8 mouse cellular contexts compared by ENCODE assay signal in the genomic region with DNA sequence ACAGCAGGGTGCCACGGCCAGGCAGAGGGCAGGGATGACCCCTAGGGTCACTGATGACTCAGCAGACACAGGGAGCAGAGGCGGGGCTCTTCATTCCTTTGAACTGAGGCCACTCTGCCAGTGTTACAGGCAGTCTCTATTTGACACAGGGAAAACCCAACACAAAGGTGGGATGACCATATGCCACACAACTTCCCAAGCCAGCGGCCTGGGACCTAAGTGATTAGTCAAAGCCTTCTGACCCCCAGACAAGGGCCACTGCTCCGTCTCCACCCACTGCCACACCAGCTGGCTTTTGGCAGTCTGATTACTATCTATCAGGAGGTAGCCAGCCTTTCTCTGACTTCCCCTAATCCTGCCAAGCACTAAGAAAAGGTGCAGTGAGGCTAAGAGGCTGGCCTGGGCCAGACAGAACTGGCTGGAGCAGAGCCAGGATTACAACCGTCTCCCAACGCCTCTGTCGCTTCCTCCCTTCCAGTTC. TPM values are rescaled to one million over a fixed set of nuclear protein-coding genes. Genes with fewer than 3 reads are reported as not detected.
DNase-seq lines count a peak whose midpoint lies in the region; ATAC-seq and TF ChIP-seq lines count a peak whose summit lies in the region.

No protein-coding gene starts in this region.

- peak; percentile 37 for DNase-seq in hindbrain, embryonic 10.5 days (ENCODE audit: low spot score)
- no peak for DNase-seq in hindbrain, embryonic 14.5 days (ENCODE audit: low spot score)
- peak; percentile 78 for DNase-seq in MEL-GATA-1-ER (ENCODE audit: extremely low read depth, low read depth)
- peak in 1 of 2 experiments; percentile 57 for DNase-seq in heart, adult 2 months
- peak; percentile 43 for DNase-seq in kidney, postnatal 0 days (ENCODE audit: low spot score)
- peak; percentile 49 for DNase-seq in midbrain, postnatal 0 days (ENCODE audit: low spot score)
- no peak for DNase-seq in frontal cortex, postnatal 25 days (ENCODE audit: low spot score in 2 of 2)
- DNase-seq in left cerebral cortex, postnatal 36 days (ENCODE audit: low spot score in 2 of 2): no peak

- TF ChIP-seq POLR2A in heart, adult 2 months (IDR thresholded peaks at IDR 0.05; ENCODE audit: insufficient read depth, low read depth, low read length): no peak

- peaks cover 9% of the 10 kb centered on the region for H3K79me2 ChIP-seq in heart, adult 2 months (replicated peaks; ENCODE audit: control insufficient read depth, insufficient read depth, low read length)

- no peak for TF ChIP-seq CTCF in heart, adult 2 months (IDR thresholded peaks at IDR 0.05)
- TF ChIP-seq CTCF in kidney, postnatal 0 days (IDR thresholded peaks at IDR 0.05; ENCODE audit: low read depth): no peak
- TF ChIP-seq CTCF in midbrain, postnatal 0 days (IDR thresholded peaks at IDR 0.05): no peak

- ATAC-seq in hindbrain, embryonic 14.5 days (ENCODE audit: low FRiP score): no peak
- 0 out of 2 replicates have a peak, but pooled peaks have one; percentile 43 for ATAC-seq in kidney, postnatal 0 days (replicated peaks; ENCODE audit: low FRiP score, low read depth)
- no peak for ATAC-seq in midbrain, postnatal 0 days (ENCODE audit: low FRiP score)

- no peak for TF ChIP-seq EP300 in heart, adult 2 months (IDR thresholded peaks at IDR 0.05; ENCODE audit: insufficient read depth, low read depth, low read length)

- peak overlapping the region; percentile 5 for H3K4me3 ChIP-seq in hindbrain, embryonic 10.5 days
- H3K4me3 ChIP-seq in hindbrain, embryonic 14.5 days (replicated peaks; ENCODE audit: low read length): no peak overlapping the region
- peak overlapping the region; percentile 15; the same call in 1 of the 2 replicates for H3K4me3 ChIP-seq in heart, adult 2 months
- H3K4me3 ChIP-seq in kidney, postnatal 0 days (replicated peaks; ENCODE audit: low read depth, low read length): no peak overlapping the region
- no peak overlapping the region for H3K4me3 ChIP-seq in midbrain, postnatal 0 days (ENCODE audit: low read depth, low read length)

- intact Hi-C loops in heart, adult 2 months (cut with DNase I): no loop called here
- intact Hi-C loops in left cerebral cortex, postnatal 36 days (cut with DNase I): no loop called here

- no peak overlapping the region for H3K9ac ChIP-seq in hindbrain, embryonic 14.5 days
- peak overlapping the region; percentile 29; the same call in 1 of the 2 replicates for H3K9ac ChIP-seq in heart, adult 2 months (ENCODE audit: low read depth, low read length)
- peak overlapping the region; percentile 31; the same call in 1 of the 2 replicates for H3K9ac ChIP-seq in kidney, postnatal 0 days (ENCODE audit: low read depth, low read length)
- 0 out of 2 replicates have a peak overlapping the region, but pooled peaks have one; percentile 13 for H3K9ac ChIP-seq in midbrain, postnatal 0 days (replicated peaks; ENCODE audit: low read length, poor library complexity, severe bottlenecking)

- no peaks in the 10 kb centered on the region for H3K27me3 ChIP-seq in hindbrain, embryonic 10.5 days (ENCODE audit: insufficient read depth, poor library complexity, severe bottlenecking)
- H3K27me3 ChIP-seq in hindbrain, embryonic 14.5 days (ENCODE audit: control insufficient read depth, insufficient read depth, low read length): no peaks in the 10 kb centered on the region
- H3K27me3 ChIP-seq in heart, adult 2 months (ENCODE audit: control insufficient read depth, insufficient read depth, low read length): no peaks in the 10 kb centered on the region
- H3K27me3 ChIP-seq in kidney, postnatal 0 days (ENCODE audit: insufficient read depth, low read length): no peaks in the 10 kb centered on the region
- H3K27me3 ChIP-seq in midbrain, postnatal 0 days (ENCODE audit: insufficient read depth, low read length): no peaks in the 10 kb centered on the region

- 0 out of 2 replicates have a peak, but pooled peaks cover 4% of the 10 kb centered on the region for H3K9me3 ChIP-seq in hindbrain, embryonic 10.5 days
- H3K9me3 ChIP-seq in hindbrain, embryonic 14.5 days (ENCODE audit: control insufficient read depth, low read length): no peaks in the 10 kb centered on the region
- no peaks in the 10 kb centered on the region for H3K9me3 ChIP-seq in kidney, postnatal 0 days (replicated peaks; ENCODE audit: low read length)
- no peaks in the 10 kb centered on the region for H3K9me3 ChIP-seq in midbrain, postnatal 0 days (ENCODE audit: low read length)

- peaks cover 87% of the 10 kb centered on the region for H3K4me1 ChIP-seq in hindbrain, embryonic 10.5 days (replicated peaks)
- peaks cover 45% of the 10 kb centered on the region for H3K4me1 ChIP-seq in hindbrain, embryonic 14.5 days (replicated peaks; ENCODE audit: control insufficient read depth, insufficient read depth, low read length)
- peaks cover 64% of the 10 kb centered on the region for H3K4me1 ChIP-seq in heart, adult 2 months (ENCODE audit: control insufficient read depth, insufficient read depth, low read length)
- peaks cover 51% of the 10 kb centered on the region for H3K4me1 ChIP-seq in kidney, postnatal 0 days (replicated peaks; ENCODE audit: insufficient read depth, low read length)
- peaks cover 24% of the 10 kb centered on the region for H3K4me1 ChIP-seq in midbrain, postnatal 0 days (ENCODE audit: insufficient read depth, low read length)

- WGBS in hindbrain, embryonic 10.5 days: 38% methylated on average over 7 of the region's 7 CpGs
- 24% methylated on average over 7 of the region's 7 CpGs for WGBS in hindbrain, embryonic 14.5 days
- 22% methylated on average over 7 of the region's 7 CpGs for WGBS in heart, adult 2 months
- 36% methylated on average over 7 of the region's 7 CpGs for WGBS in kidney, postnatal 0 days
- WGBS in midbrain, postnatal 0 days: 23% methylated on average over 7 of the region's 7 CpGs

- H3K4me2 ChIP-seq in hindbrain, embryonic 14.5 days (replicated peaks): no peak overlapping the region
- H3K4me2 ChIP-seq in kidney, postnatal 0 days (ENCODE audit: low read length): peak overlapping the region; percentile 5; the same call in 1 of the 2 replicates
- H3K4me2 ChIP-seq in midbrain, postnatal 0 days (ENCODE audit: low read depth, low read length, poor library complexity, severe bottlenecking): no peak overlapping the region

- peaks cover 97% of the 10 kb centered on the region for H3K36me3 ChIP-seq in hindbrain, embryonic 10.5 days
- H3K36me3 ChIP-seq in hindbrain, embryonic 14.5 days (replicated peaks; ENCODE audit: control insufficient read depth, insufficient read depth): peaks cover 75% of the 10 kb centered on the region
- H3K36me3 ChIP-seq in heart, adult 2 months (ENCODE audit: control insufficient read depth, insufficient read depth, low read length): peaks cover 30% of the 10 kb centered on the region
- peaks cover 23% of the 10 kb centered on the region for H3K36me3 ChIP-seq in kidney, postnatal 0 days (ENCODE audit: insufficient read depth, low read length)
- peaks cover 37% of the 10 kb centered on the region for H3K36me3 ChIP-seq in midbrain, postnatal 0 days (ENCODE audit: insufficient read depth, low read length)

- H3K27ac ChIP-seq in hindbrain, embryonic 10.5 days: peak overlapping the region; percentile 81
- no peak overlapping the region for H3K27ac ChIP-seq in hindbrain, embryonic 14.5 days
- peak overlapping the region; percentile 67 for H3K27ac ChIP-seq in heart, adult 2 months
- H3K27ac ChIP-seq in kidney, postnatal 0 days: peak overlapping the region; percentile 54
- 0 out of 2 replicates have a peak overlapping the region, but pooled peaks have one; percentile 18 for H3K27ac ChIP-seq in midbrain, postnatal 0 days (ENCODE audit: low read depth, low read length)

RNA-seq across cellular contexts. Expression of gene Csnk1e, which starts 20.1 kb away (rescaled TPM):
- 148 and 190 TPM in 2 replicates for polyA plus RNA-seq in hindbrain, embryonic 10.5 days (2016; fragmentation: Nextera tagmentation; extraction: Ambion mirVana)
- 184 and 213 TPM in 2 replicates for polyA plus RNA-seq in hindbrain, embryonic 14.5 days (2014; fragmentation: Nextera tagmentation; extraction: Ambion mirVana)
- 10 to 100 TPM; 46.5 to 48.3 TPM for total RNA-seq in heart, adult 2 months (2021)
- 62.6 and 63.6 TPM in 2 replicates for polyA plus RNA-seq in heart, adult 2 months (2012; rRNA removed)
- 50.9 and 53.9 TPM in 2 replicates for polyA plus RNA-seq in kidney, postnatal 0 days (2015; fragmentation: Nextera tagmentation; extraction: Ambion mirVana)
- total RNA-seq in midbrain, postnatal 0 days (2014; rRNA removed): 378 and 384 TPM in 2 replicates
- 153 and 195 TPM in 2 replicates for polyA plus RNA-seq in midbrain, postnatal 0 days (2015; fragmentation: Nextera tagmentation; extraction: Ambion mirVana)
- total RNA-seq in left cerebral cortex, postnatal 36 days (2021): 100 to 1,000 TPM; 135 to 154 TPM

RNA-seq across cellular contexts. Expression of gene Tmem184b, which starts 31.9 kb away (rescaled TPM):
- polyA plus RNA-seq in hindbrain, embryonic 10.5 days (2016; fragmentation: Nextera tagmentation; extraction: Ambion mirVana): 54.8 and 56.2 TPM in 2 replicates
- 39.9 and 40.0 TPM in 2 replicates for polyA plus RNA-seq in hindbrain, embryonic 14.5 days (2014; fragmentation: Nextera tagmentation; extraction: Ambion mirVana)
- 10 to 100 TPM; 38.7 to 42.9 TPM for total RNA-seq in heart, adult 2 months (2021)
- polyA plus RNA-seq in heart, adult 2 months (2012; rRNA removed): 83.1 and 84.2 TPM in 2 replicates
- polyA plus RNA-seq in kidney, postnatal 0 days (2015; fragmentation: Nextera tagmentation; extraction: Ambion mirVana): 44.4 and 47.5 TPM in 2 replicates
- 54.9 and 75.7 TPM in 2 replicates for total RNA-seq in midbrain, postnatal 0 days (2014; rRNA removed)
- 30.1 and 33.3 TPM in 2 replicates for polyA plus RNA-seq in midbrain, postnatal 0 days (2015; fragmentation: Nextera tagmentation; extraction: Ambion mirVana)
- 10 to 100 TPM; 67.6 to 73.5 TPM for total RNA-seq in left cerebral cortex, postnatal 36 days (2021)

Comparison
In these comparisons a context has a peak if more than half of its experiments do, and no peak if none do; other contexts are left out.
1. DNase-seq: peak in hindbrain, embryonic 10.5 days (single experiment), MEL-GATA-1-ER (single experiment), kidney, postnatal 0 days (single experiment) and midbrain, postnatal 0 days (single experiment); none in hindbrain, embryonic 14.5 days (single experiment), frontal cortex, postnatal 25 days (0 of 2) and left cerebral cortex, postnatal 36 days (0 of 2).
2. H3K4me3 ChIP-seq: peak in hindbrain, embryonic 10.5 days (single experiment) and heart, adult 2 months (single experiment); none in hindbrain, embryonic 14.5 days (single experiment), kidney, postnatal 0 days (single experiment) and midbrain, postnatal 0 days (single experiment).